Mouse (Mus musculus): Measurements from ENCODE around the gene Fzd2. TPM values are rescaled to one million over a fixed set of nuclear protein-coding genes. Genes with fewer than 3 reads are reported as not detected.

Gene Fzd2
- polyA plus RNA-seq, 1 experiment from 2014 or later, result 10.5 TPM

DNA sequence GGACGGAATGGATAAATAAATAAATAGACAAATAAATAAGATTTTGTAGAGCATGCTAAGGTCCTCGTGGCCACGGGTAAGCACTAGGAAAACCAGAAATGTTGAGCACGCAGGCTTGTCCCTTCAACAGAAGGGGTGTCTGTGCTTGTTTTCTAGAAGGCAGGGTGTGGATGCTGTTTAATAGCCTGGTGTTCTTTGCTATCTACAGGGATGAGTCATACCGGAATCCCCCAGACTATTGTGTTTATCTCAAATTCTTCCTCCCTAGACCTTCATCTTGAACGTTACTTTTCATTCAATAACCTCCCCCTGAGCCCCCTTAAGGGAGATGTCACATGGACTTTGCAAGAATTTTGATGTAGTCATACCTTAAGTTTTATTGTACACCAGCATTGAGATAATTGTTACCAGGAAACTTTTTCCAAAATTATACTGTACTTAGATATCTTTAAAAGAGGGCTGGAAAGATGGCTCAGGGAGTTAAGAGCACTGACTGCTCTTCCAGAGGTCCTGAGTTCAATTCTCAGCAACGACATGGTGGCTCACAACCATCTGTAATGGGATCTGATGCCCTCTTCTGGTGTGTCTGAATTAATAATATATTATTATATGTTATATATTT lies 35.3 kb upstream of the Fzd2 start:
- WGBS, result 82% methylated on average over 7 of the region's 7 CpGs
- no peak for ATAC-seq (ENCODE audit: low FRiP score)
- Histone ChIP-seq H3K27me3 (no peaks in the 10 kb centered on the region), H3K9ac (no peak overlapping the region), H3K4me2 (no peak overlapping the region), H3K4me3 (no peak overlapping the region), H3K9me3 (no peaks in the 10 kb centered on the region), H3K4me1 (replicated peaks) (peaks cover 6% of the 10 kb centered on the region), H3K27ac (no peak overlapping the region), H3K36me3 (no peaks in the 10 kb centered on the region)

DNA sequence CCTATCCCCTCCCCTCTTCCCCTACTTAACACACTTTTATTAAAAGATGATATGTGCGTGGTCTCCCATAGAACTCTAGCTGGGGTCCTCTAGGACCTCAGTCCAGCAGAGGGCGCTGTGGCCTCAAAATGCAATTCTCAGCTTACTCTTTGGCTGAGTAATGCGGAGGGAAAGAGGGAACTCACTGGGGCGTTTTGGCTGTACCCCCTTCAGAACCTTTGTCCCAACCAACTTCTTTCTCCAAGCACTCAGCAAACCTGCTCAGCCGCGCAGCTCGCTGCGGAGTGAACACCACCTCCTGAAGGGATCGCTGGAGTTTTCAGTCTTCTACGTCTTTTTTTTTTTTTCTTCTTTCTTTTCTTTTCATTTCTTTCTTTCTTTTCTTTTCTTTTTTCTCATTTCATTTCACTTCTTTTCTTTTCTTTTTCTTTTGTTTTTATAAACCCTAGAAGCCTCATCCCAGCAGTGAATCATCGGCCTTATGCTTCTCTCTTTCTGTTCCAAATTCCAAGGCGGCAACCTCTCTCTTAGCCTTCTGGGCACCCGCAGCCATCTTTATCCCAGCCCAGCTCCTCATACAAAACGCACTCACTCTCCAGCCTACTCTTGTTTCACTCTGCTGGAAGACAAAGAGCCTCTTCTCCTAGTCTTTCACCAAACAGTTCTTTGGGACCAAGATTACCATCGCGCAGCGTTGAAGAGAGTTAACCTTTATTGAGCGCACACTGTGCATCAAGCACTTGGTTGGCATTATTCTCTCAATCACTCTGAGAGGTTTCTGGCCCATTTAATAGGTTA lies 31.1 kb upstream of the Fzd2 start:
- 0 out of 2 replicates have a peak, but pooled peaks cover 5% of the 10 kb centered on the region for H3K27me3 ChIP-seq
- WGBS, result 6% methylated on average over 18 of the region's 18 CpGs
- H3K9me3 ChIP-seq, result no peaks in the 10 kb centered on the region
- no peak overlapping the region for H3K27ac ChIP-seq
- peak overlapping the region; percentile 56; the same call in 1 of the 2 replicates for H3K9ac ChIP-seq
- H3K4me1 ChIP-seq (replicated peaks), result peaks cover 6% of the 10 kb centered on the region
- ATAC-seq (ENCODE audit: low FRiP score), result 0 out of 2 replicates have a peak, but pooled peaks have one; percentile 32
- peak overlapping the region; percentile 40 for H3K4me3 ChIP-seq
- peak overlapping the region; percentile 67 for H3K4me2 ChIP-seq
- H3K36me3 ChIP-seq, result no peaks in the 10 kb centered on the region

DNA sequence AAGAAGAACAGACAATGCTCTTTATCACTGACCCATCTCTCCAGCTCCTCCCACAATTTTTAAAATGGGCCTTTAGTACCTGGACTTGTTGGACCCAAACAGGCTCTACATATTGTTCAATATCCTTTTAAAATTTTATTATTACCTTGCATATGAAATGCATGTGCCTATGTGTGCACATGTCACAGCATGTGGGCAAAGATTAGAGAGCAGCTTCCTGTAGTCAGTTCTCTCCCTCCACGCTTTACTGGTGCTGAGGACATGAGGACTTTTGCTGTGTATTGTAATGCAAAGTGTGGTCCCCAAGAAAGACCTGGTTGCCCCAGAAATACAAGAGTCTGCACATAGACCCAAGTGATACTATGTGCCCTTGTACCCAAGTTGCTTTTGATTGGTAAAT lies 29.2 kb upstream of the Fzd2 start:
- Histone ChIP-seq H3K36me3 (no peaks in the 10 kb centered on the region), H3K4me1 (replicated peaks) (peaks cover 20% of the 10 kb centered on the region), H3K4me2 (no peak overlapping the region), H3K9me3 (no peaks in the 10 kb centered on the region), H3K27ac (no peak overlapping the region), H3K27me3 (0 out of 2 replicates have a peak, but pooled peaks cover 5% of the 10 kb centered on the region), H3K4me3 (no peak overlapping the region), H3K9ac (no peak overlapping the region)
- no peak for ATAC-seq (ENCODE audit: low FRiP score)
- WGBS, result 67% methylated on average over 1 of the region's 1 CpGs

DNA sequence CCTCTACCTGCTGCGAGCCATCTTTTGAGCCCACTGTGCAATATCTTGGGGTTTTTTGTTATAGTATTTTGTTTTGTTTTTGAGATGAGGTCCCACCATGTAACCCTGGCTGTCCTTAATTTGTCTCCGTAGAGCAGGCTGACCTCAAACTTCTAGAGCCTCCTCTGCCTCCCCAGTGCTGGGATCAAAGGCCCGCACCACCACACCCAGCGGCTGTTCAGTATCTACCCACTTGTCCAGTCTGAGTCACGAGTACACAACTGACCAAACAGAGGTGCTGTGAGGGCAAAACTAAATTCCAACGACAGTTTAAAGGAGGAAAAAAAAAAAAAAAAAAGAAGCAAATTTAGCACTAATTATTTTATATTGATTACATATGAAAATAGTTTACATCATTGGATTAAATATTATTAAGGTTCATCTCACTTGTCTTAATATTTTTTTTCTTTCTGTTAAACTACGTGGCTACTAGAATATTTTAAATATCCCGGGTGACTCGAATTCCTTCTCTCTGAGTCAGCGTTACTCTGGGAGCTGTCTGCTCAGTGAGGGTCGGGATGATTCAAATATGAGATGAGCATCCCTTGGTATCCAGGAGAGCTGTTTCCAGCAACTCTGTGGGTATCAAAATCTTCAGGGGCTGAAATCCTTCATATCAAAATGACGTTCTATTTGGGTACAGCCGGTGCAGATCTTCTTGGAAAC lies 28.0 kb upstream of the Fzd2 start:
- no peak for ATAC-seq (ENCODE audit: low FRiP score)
- Histone ChIP-seq H3K4me2 (no peak overlapping the region), H3K27ac (no peak overlapping the region), H3K4me3 (no peak overlapping the region), H3K9me3 (no peaks in the 10 kb centered on the region), H3K36me3 (no peaks in the 10 kb centered on the region), H3K9ac (no peak overlapping the region), H3K27me3 (0 out of 2 replicates have a peak, but pooled peaks cover 5% of the 10 kb centered on the region), H3K4me1 (replicated peaks) (peaks cover 28% of the 10 kb centered on the region)
- WGBS, result 68% methylated on average over 13 of the region's 13 CpGs

DNA sequence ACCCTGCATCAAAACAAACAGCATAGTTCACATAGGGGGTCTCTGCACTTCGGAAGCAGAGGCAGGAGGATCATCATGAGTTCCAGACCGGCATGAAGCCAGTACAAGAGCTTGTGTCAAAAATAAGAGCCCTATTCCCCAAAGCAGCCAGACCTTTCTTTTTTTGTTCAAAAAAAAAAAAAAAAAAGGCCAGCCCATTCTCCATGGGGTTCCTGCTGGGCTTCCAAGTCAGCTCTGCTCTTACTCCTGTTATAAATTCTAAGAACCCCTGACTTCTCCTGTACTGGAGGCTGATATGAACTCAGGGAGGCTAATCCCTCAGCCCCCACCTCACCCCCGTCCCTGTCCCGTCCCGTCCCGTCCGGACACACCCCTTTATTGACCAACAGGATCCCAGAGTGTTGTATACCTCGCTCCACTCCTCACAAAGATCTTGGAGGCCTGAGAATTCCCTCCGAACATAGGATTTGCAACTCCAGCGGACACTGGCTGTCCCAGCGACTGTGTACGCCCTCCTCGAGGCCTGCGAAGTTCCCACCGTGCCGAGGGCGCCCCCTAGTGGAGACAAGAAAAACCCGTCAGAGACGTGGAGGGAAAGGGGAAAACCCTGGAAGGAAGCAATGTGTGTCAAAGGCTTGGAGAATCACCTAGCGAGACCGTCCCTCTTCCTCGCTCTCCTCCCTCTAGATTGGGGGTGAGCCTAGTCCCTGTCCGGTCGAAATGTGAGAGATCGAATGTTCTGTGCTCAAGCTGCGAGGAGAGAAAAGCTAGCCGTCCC lies 25.7 kb upstream of the Fzd2 start:
- Histone ChIP-seq H3K27ac (peak overlapping the region; percentile 70), H3K9me3 (no peaks in the 10 kb centered on the region), H3K4me3 (peak overlapping the region; percentile 22), H3K27me3 (peaks cover 17% of the 10 kb centered on the region), H3K36me3 (no peaks in the 10 kb centered on the region), H3K4me2 (peak overlapping the region; percentile 45), H3K4me1 (replicated peaks) (peaks cover 40% of the 10 kb centered on the region), H3K9ac (peak overlapping the region; percentile 43; the same call in 1 of the 2 replicates)
- ATAC-seq (ENCODE audit: low FRiP score), result peak; percentile 37
- WGBS, result 6% methylated on average over 27 of the region's 27 CpGs

DNA sequence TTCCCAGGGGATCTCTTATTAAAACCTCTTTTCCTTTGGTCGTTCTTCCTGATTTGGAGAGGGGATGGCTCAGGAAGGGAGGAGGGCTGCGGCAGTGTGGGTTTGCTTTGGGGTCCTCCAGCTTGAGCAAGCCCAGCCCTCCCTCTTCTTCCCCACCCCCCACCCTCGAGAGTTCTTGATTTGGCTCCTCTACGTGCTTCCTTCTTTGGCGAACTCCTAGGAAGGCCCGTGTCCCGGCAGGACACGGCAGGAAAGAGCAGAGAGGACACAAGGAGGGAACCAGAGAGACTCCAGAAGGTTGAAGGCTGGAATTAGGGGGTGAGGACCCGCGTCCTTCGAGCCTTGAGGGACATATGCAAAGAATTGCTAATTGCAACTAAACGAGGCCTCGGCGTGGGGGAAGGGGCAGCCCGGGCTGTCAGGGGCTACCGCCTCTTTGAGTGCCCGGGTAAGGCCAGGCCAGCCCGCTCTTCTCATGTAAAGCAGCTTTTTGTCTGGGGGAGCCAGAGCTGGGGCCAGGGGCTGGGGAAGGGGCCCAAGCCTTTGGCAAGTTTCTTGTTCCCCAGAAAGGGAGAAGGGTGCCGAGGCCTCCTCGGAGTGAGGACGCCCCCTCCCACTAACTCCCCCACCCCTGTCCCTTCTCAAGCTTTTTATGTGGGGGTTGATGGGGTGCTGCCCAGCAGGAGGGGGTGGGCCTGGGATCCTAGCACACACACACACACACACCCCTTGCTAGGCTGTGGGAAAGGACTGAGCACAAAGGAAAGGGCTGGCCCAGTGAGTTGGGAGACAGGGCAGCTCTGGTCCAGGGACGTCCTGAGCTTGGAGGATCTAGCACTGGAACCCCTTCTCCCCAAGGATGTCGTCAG lies 24.8 kb upstream of the Fzd2 start, which contains the start of gene Gm11627:
Gm11627 (minus strand) TSS at position 297 of the 869 bp plus-strand sequence.
- peak within 1 kb of the TSS; percentile 45 for H3K4me2 ChIP-seq
- no peaks in the 10 kb centered on the region for H3K36me3 ChIP-seq
- peak; percentile 71 for ATAC-seq (ENCODE audit: low FRiP score)
- H3K27ac ChIP-seq, result peak within 1 kb of the TSS; percentile 70
- H3K27me3 ChIP-seq, result peaks cover 17% of the 10 kb centered on the region
- peaks cover 40% of the 10 kb centered on the region for H3K4me1 ChIP-seq (replicated peaks)
- H3K9ac ChIP-seq, result peak within 1 kb of the TSS; percentile 43; the same call in 1 of the 2 replicates
- no peaks in the 10 kb centered on the region for H3K9me3 ChIP-seq
- 5% methylated on average over 23 of the region's 23 CpGs for whole genome bisulfite sequencing
- peak within 1 kb of the TSS; percentile 22 for H3K4me3 ChIP-seq

DNA sequence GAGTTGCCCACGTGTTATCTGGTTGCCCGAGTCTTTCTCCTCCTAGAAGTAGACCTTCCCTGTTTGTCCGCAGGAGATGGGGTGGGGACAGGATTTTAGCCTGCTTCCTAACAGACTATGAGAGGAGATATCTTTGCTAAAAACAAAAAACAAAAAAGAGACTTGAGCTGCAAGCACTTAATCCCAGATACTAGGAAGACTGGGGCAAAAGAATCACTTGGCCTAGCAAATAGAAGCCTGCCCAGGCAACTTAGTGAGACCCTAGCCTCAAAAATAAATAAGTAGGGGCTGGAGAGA lies 24.2 kb upstream of the Fzd2 start:
- H3K9ac ChIP-seq, result no peak overlapping the region
- H3K9me3 ChIP-seq, result no peaks in the 10 kb centered on the region
- peaks cover 40% of the 10 kb centered on the region for H3K4me1 ChIP-seq (replicated peaks)
- peak overlapping the region; percentile 45 for H3K4me2 ChIP-seq
- WGBS, result 20% methylated on average over 3 of the region's 3 CpGs
- no peak overlapping the region for H3K4me3 ChIP-seq
- ATAC-seq (ENCODE audit: low FRiP score), result no peak
- H3K27ac ChIP-seq, result peak overlapping the region; percentile 70
- no peaks in the 10 kb centered on the region for H3K36me3 ChIP-seq
- H3K27me3 ChIP-seq, result peaks cover 19% of the 10 kb centered on the region

DNA sequence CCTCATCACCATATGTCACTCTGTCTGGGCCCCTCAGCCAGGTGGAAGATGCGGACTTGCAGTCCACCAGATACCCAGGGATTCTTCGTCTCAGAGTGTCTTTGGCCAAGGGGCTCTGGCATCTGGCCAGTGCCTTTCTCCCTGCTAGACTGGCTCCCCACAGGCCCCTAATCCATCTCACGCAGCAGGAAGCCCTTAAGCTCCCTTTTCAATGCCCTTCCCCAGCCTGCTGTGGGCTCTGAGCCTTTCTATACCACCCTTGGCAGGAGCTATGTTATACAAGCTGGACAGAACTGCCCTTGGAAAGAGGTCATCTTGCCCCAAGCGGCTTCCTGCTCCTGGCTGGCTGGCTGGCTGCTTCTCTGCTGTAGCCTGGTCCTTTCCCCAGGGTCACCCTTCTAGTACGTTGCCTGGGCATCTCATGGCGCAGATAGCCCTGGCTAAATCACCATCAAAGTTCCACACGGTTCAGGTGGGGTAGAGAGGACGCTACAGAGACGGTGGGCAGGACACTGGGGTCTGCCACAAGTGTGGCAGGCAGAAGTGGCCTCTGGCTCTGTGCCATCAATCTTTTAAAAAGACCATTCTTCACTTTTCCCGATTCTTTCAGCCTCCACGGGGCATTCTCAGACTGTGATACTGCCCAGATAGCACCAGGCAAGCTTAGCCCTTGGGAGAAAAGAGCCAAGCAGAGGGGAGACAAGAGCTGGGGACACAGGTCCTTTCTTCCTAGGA lies 22.7 kb upstream of the Fzd2 start:
- peak overlapping the region; percentile 63 for H3K27ac ChIP-seq
- H3K9me3 ChIP-seq, result no peaks in the 10 kb centered on the region
- H3K27me3 ChIP-seq, result peaks cover 20% of the 10 kb centered on the region
- no peak overlapping the region for H3K4me2 ChIP-seq
- H3K9ac ChIP-seq, result peak overlapping the region; percentile 36; the same call in 1 of the 2 replicates
- WGBS, result 11% methylated on average over 11 of the region's 11 CpGs
- peaks cover 40% of the 10 kb centered on the region for H3K4me1 ChIP-seq (replicated peaks)
- no peaks in the 10 kb centered on the region for H3K36me3 ChIP-seq
- no peak for ATAC-seq (ENCODE audit: low FRiP score)
- no peak overlapping the region for H3K4me3 ChIP-seq

DNA sequence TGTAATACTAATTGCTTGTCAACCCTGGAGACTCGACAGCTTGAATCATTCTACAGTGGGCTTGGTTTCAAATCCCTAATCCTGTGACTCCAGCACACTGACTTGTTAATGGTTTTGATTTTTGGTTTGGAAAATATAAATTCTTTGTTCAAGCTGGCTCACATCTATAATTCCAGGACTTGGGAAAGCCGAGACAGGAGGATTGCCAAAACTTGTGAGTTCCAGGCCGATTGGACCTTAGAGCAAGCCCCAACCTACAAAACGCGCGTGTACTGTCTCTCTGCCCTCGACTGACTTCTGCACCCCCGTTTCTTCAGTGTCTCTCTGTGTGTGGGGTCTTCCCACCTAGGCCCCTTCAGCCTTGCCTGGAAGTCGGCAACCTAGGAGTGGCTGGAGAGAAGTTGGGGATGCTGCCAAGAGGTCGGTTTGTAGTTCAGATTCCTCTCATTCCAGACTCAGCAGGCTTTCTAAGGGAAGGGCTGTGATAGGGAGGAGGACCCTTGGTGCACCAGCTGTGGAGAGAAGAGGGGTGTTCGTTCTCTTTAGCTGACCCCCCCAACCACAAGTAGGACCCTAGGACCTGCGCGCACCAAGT lies 22.1 kb upstream of the Fzd2 start:
- no peaks in the 10 kb centered on the region for H3K9me3 ChIP-seq
- H3K36me3 ChIP-seq, result no peaks in the 10 kb centered on the region
- peaks cover 40% of the 10 kb centered on the region for H3K4me1 ChIP-seq (replicated peaks)
- H3K27ac ChIP-seq, result peak overlapping the region; percentile 63
- WGBS, result 21% methylated on average over 13 of the region's 13 CpGs
- no peak for ATAC-seq (ENCODE audit: low FRiP score)
- no peak overlapping the region for H3K4me3 ChIP-seq
- no peak overlapping the region for H3K4me2 ChIP-seq
- no peak overlapping the region for H3K9ac ChIP-seq
- H3K27me3 ChIP-seq, result peaks cover 18% of the 10 kb centered on the region

DNA sequence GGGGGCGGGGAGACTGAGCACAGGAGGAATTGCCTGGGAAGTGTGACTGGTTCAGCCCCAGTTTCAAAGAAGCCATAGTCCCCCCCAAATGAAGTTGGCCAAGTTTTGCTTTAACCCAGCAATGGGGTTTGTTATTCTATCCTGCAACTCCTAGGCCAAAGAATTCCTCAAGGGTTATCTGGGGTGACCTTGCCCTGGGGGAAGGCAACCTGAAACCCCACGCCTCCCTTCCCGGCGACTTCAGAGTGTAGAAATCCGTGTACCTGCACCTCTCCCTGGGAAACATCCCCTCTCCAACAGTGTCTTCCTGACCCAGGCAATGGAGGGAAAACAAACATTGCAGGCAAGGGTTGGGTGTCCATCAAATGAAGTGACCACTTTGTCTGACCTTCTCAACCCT lies 21.5 kb upstream of the Fzd2 start:
- H3K9ac ChIP-seq, result no peak overlapping the region
- no peaks in the 10 kb centered on the region for H3K9me3 ChIP-seq
- no peak overlapping the region for H3K4me2 ChIP-seq
- no peaks in the 10 kb centered on the region for H3K36me3 ChIP-seq
- H3K4me1 ChIP-seq (replicated peaks), result peaks cover 40% of the 10 kb centered on the region
- H3K4me3 ChIP-seq, result no peak overlapping the region
- ATAC-seq (ENCODE audit: low FRiP score), result no peak
- H3K27ac ChIP-seq, result no peak overlapping the region; the same call in 1 of the 2 replicates
- H3K27me3 ChIP-seq, result peaks cover 15% of the 10 kb centered on the region
- 18% methylated on average over 5 of the region's 5 CpGs for WGBS

Measured in hindbrain, embryonic 13.5 days (tissue).